ENCODE assay signal across 12 mouse cellular contexts in genomic region chr7:107455118-107455521, GRCm38 (mm10).
DNase-seq lines count a peak whose midpoint lies in the region; ATAC-seq and TF ChIP-seq lines count a peak whose summit lies in the region.
"Had no signal": no experiment of that assay in that cellular context is flagged by ENCODE, and none has a peak within 500 bp of the region (broad histone marks: within the 10 kb centered on the region; RNA-seq: fewer than 3 reads in every experiment).

No protein-coding gene starts in this region.

- no peak overlapping the region for H3K4me2 ChIP-seq in stomach, embryonic 15.5 days
- H3K4me2 ChIP-seq in stomach, postnatal 0 days (replicated peaks; ENCODE audit: low read depth): no peak overlapping the region
- no peak overlapping the region for H3K4me2 ChIP-seq in kidney, embryonic 15.5 days
- H3K4me2 ChIP-seq: heart, embryonic 13.5 days had no signal

- no peak overlapping the region for H3K27ac ChIP-seq in kidney, adult 2 months (ENCODE audit: insufficient read depth, low read depth, low read length)
- H3K27ac ChIP-seq in stomach, embryonic 15.5 days: no peak overlapping the region
- H3K27ac ChIP-seq in stomach, postnatal 0 days (replicated peaks): no peak overlapping the region
- H3K27ac ChIP-seq in kidney, embryonic 15.5 days: peak overlapping the region; percentile 52; the same call in 1 of the 2 replicates
- H3K27ac ChIP-seq: heart, embryonic 13.5 days had no signal

- ATAC-seq in stomach, embryonic 15.5 days (ENCODE audit: insufficient read depth, low FRiP score, low read depth): peak; percentile 58; the same call in 1 of the 2 replicates
- ATAC-seq in stomach, postnatal 0 days (ENCODE audit: low FRiP score, low TSS enrichment): no peak
- ATAC-seq in kidney, embryonic 15.5 days (replicated peaks; ENCODE audit: low FRiP score): peak; percentile 90
- ATAC-seq: lung, postnatal 0 days had no signal

- no peak overlapping the region for H3K4me3 ChIP-seq in kidney, adult 2 months (ENCODE audit: insufficient read depth, low read depth, low read length)
- no peak overlapping the region for H3K4me3 ChIP-seq in stomach, embryonic 15.5 days (replicated peaks)
- H3K4me3 ChIP-seq in stomach, postnatal 0 days (ENCODE audit: low read depth, low read length): no peak overlapping the region
- no peak overlapping the region for H3K4me3 ChIP-seq in kidney, embryonic 15.5 days (replicated peaks)
- H3K4me3 ChIP-seq: heart, embryonic 13.5 days had no signal

- no peak overlapping the region for H3K9ac ChIP-seq in stomach, embryonic 15.5 days
- no peak overlapping the region for H3K9ac ChIP-seq in stomach, postnatal 0 days (ENCODE audit: low read length)
- H3K9ac ChIP-seq in kidney, embryonic 15.5 days: no peak overlapping the region
- H3K9ac ChIP-seq: heart, embryonic 13.5 days had no signal

- TF ChIP-seq CTCF in kidney, adult 2 months (conservative IDR thresholded peaks at IDR 0.05; ENCODE audit: insufficient read depth, insufficient read length, low read depth, low read length): no peak
- no peak for TF ChIP-seq CTCF in stomach, postnatal 0 days (IDR thresholded peaks at IDR 0.05; ENCODE audit: low read depth)

- H3K27me3 ChIP-seq in kidney, adult 2 months (replicated peaks; ENCODE audit: control insufficient read depth, insufficient read depth, low read length): no peaks in the 10 kb centered on the region
- no peaks in the 10 kb centered on the region for H3K27me3 ChIP-seq in stomach, embryonic 15.5 days (replicated peaks)
- H3K27me3 ChIP-seq in stomach, postnatal 0 days (ENCODE audit: control insufficient read depth, insufficient read depth, low read length): no peaks in the 10 kb centered on the region
- no peaks in the 10 kb centered on the region for H3K27me3 ChIP-seq in kidney, embryonic 15.5 days
- H3K27me3 ChIP-seq: heart, embryonic 13.5 days had no signal

- DNase-seq in kidney, adult 2 months: peak; percentile 15
- no peak for DNase-seq in kidney, adult 18-20 months
- DNase-seq in stomach, postnatal 0 days (ENCODE audit: low spot score): no peak
- peak; percentile 44 for DNase-seq in telencephalon, adult 2 months (ENCODE audit: low read depth, low spot score)
- no peak for DNase-seq in T-cell, adult 2 months (ENCODE audit: low spot score)
- DNase-seq in urinary bladder, postnatal 25 days (ENCODE audit: low spot score): no peak
- DNase-seq: adrenal gland, postnatal 14 days had no signal

- 20% methylated on average over 5 of the region's 5 CpGs for WGBS in kidney, adult 2 months
- 36% methylated on average over 5 of the region's 5 CpGs for WGBS in stomach, embryonic 15.5 days
- 35% methylated on average over 5 of the region's 5 CpGs for WGBS in stomach, postnatal 0 days
- 15% methylated on average over 5 of the region's 5 CpGs for WGBS in kidney, embryonic 15.5 days

- no peak for TF ChIP-seq POLR2A in kidney, adult 2 months (IDR thresholded peaks at IDR 0.05; ENCODE audit: low read depth, low read length)

- H3K36me3 ChIP-seq in kidney, adult 2 months (ENCODE audit: control insufficient read depth, insufficient read depth, low read length): no peaks in the 10 kb centered on the region
- H3K36me3 ChIP-seq in stomach, embryonic 15.5 days: no peaks in the 10 kb centered on the region
- H3K36me3 ChIP-seq in stomach, postnatal 0 days (ENCODE audit: control insufficient read depth, insufficient read depth, low read length): no peaks in the 10 kb centered on the region
- H3K36me3 ChIP-seq in kidney, embryonic 15.5 days: no peaks in the 10 kb centered on the region
- H3K36me3 ChIP-seq: G1E; heart, embryonic 13.5 days had no signal

- no peaks in the 10 kb centered on the region for H3K4me1 ChIP-seq in kidney, adult 2 months (ENCODE audit: control insufficient read depth, insufficient read depth, low read length)
- H3K4me1 ChIP-seq in stomach, embryonic 15.5 days: no peaks in the 10 kb centered on the region
- H3K4me1 ChIP-seq in stomach, postnatal 0 days (replicated peaks; ENCODE audit: control insufficient read depth, insufficient read depth): no peaks in the 10 kb centered on the region
- H3K4me1 ChIP-seq in kidney, embryonic 15.5 days: 0 out of 2 replicates have a peak, but pooled peaks cover 10% of the 10 kb centered on the region
- H3K4me1 ChIP-seq: heart, embryonic 13.5 days had no signal

- H3K9me3 ChIP-seq in stomach, embryonic 15.5 days: no peaks in the 10 kb centered on the region
- no peaks in the 10 kb centered on the region for H3K9me3 ChIP-seq in stomach, postnatal 0 days (ENCODE audit: control insufficient read depth, low read length)
- H3K9me3 ChIP-seq in kidney, embryonic 15.5 days (replicated peaks): no peaks in the 10 kb centered on the region
- H3K9me3 ChIP-seq: heart, embryonic 13.5 days had no signal

- no peak for TF ChIP-seq EP300 in stomach, postnatal 0 days (optimal IDR thresholded peaks at IDR 0.05)

Comparison
In these comparisons a context has a peak if more than half of its experiments do, and no peak if none do; other contexts are left out.
1. DNase-seq: peak in kidney, adult 2 months (single experiment) and telencephalon, adult 2 months (single experiment); none in kidney, adult 18-20 months (single experiment), stomach, postnatal 0 days (single experiment), T-cell, adult 2 months (single experiment) and urinary bladder, postnatal 25 days (single experiment).